Mouse (Mus musculus) CH12.LX (cell line): ENCODE measurements at regions not wholly inside any gene's neighbourhood (a gene's known extent, or its start where the extent isn't known, plus 50 kb on each side); places are given as distances from the start of the nearest gene placed in this dataset.

ENCODE experiments used
- CHD1 ChIP-seq: IDR thresholded peaks from 2 replicates; pipeline ENCODE4 v1.6.1; 2012; ENCODE audit warnings: low read depth, low read length, improper control_type of control experiment, inconsistent platforms
- CTCF ChIP-seq, 2 experiments: IDR thresholded peaks in 1 of 2; conservative IDR thresholded peaks in 1 of 2; 2 replicates each; pipeline ENCODE4 v1.5.1; 2011 to 2012; ENCODE audit warnings: low read depth in 2 of 2, low read length in 2 of 2, improper control_type of control experiment in 1 of 2, inconsistent platforms in 1 of 2, mild to moderate bottlenecking in 1 of 2, moderate library complexity in 1 of 2
- E2F4 ChIP-seq: IDR thresholded peaks from 2 replicates; pipeline ENCODE4 v1.6.1; 2011; ENCODE audit warnings: low read depth, low read length, improper control_type of control experiment; ENCODE audit not compliant: insufficient replicate concordance
- ELF1 ChIP-seq: IDR thresholded peaks from 2 replicates; pipeline ENCODE4 v1.6.1; 2014; ENCODE audit warnings: low read depth, mild to moderate bottlenecking, inconsistent platforms, low read length, improper control_type of control experiment
- EP300 ChIP-seq: IDR thresholded peaks from 2 replicates; pipeline ENCODE4 v1.6.1; 2011; ENCODE audit warnings: low read length, improper control_type of control experiment
- ETS1 ChIP-seq: conservative IDR thresholded peaks from 2 replicates; pipeline ENCODE4 v1.6.1; 2012; ENCODE audit warnings: low read depth, mild to moderate bottlenecking, inconsistent platforms, low read length, improper control_type of control experiment, moderate library complexity
- HCFC1 ChIP-seq: IDR thresholded peaks from 2 replicates; pipeline ENCODE4 v1.6.1; 2012; ENCODE audit warnings: low read depth, mild to moderate bottlenecking, inconsistent platforms, low read length, improper control_type of control experiment
- MAX ChIP-seq: IDR thresholded peaks from 2 replicates; pipeline ENCODE4 v1.6.1; 2011; ENCODE audit warnings: low read length, improper control_type of control experiment
- MYC ChIP-seq: IDR thresholded peaks from 2 replicates; pipeline ENCODE4 v1.6.1; 2011; ENCODE audit warnings: low read depth, mild to moderate bottlenecking, improper control_type of control experiment, low read length
- PAX5 ChIP-seq: IDR thresholded peaks from 2 replicates; pipeline ENCODE4 v1.6.1; 2012; ENCODE audit warnings: low read length, inconsistent platforms, mixed read lengths
- POLR2A ChIP-seq: IDR thresholded peaks from 2 replicates; pipeline ENCODE4 v1.6.1; 2011; ENCODE audit warnings: low read depth, mild to moderate bottlenecking, improper control_type of control experiment, low read length
- POLR2AphosphoS2 ChIP-seq: IDR thresholded peaks from 2 replicates; pipeline ENCODE4 v1.6.1; 2011; ENCODE audit warnings: low read depth, low read length, improper control_type of control experiment
- SMC3 ChIP-seq: IDR thresholded peaks from 2 replicates; pipeline ENCODE4 v1.6.1; 2011; ENCODE audit warnings: low read depth, low read length, improper control_type of control experiment
- USF1 ChIP-seq: IDR thresholded peaks from 2 replicates; pipeline ENCODE4 v1.6.1; 2014; ENCODE audit warnings: low read depth, mild to moderate bottlenecking, inconsistent platforms, low read length, improper control_type of control experiment

DNA sequence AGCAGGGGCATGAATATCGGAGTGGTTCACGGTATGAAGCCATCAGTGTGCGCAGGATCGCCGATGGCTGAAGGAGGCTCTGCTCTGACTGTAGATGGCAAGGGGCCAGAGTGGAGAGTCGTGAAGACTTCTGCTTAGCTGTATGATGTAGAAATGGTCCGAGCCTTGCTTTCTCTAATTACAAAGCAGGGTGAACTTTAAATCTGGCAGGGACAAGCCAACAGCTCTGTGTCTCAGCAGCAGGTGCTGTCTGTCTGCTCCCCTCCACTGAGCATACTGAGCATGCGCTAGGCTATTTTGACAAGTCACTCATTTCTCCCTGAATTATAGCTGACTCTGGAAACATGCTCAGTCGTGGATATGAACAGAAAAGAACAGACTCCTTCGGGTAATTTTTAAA, 137.3 kb downstream of the Cog6 start:
- TF ChIP-seq SMC3 (no peak), USF1 (no peak), MYC (no peak), EP300 (no peak), ELF1 (no peak), MAX (no peak), CTCF (conservative IDR thresholded peaks at IDR 0.05 in 1 of 2, IDR thresholded peaks at IDR 0.05 in 1 of 2; ENCODE audit: low read depth in 2 of 2, low read length in 2 of 2) (no peak), CHD1 (no peak), POLR2AphosphoS2 (no peak), POLR2A (no peak), E2F4 (no peak), PAX5 (no peak), ETS1 (no peak), HCFC1 (no peak)
